Mouse (Mus musculus): ENCODE measurements around the gene Cep57l1.

GRCm38 (mm10) chr10:41716029-41716897, 93.4 kb downstream of the Cep57l1 start, which contains the start of gene Ccdc162:
- TF ChIP-seq EP300 (IDR thresholded peaks at IDR 0.05; ENCODE audit: insufficient read depth, low read depth, low read length) (no peak), POLR2A (IDR thresholded peaks at IDR 0.05; ENCODE audit: insufficient read depth, low read depth, low read length) (no peak), CTCF (IDR thresholded peaks at IDR 0.05) (no peak)

Data from heart, adult 2 months (tissue).